Mouse (Mus musculus): ENCODE data around the gene Lgmn. TPM values are rescaled to one million over a fixed set of nuclear protein-coding genes. Genes with fewer than 3 reads are reported as not detected.

Lgmn gene
- polyA plus RNA-seq, 1 experiment from 2014 or later, result 84.4 TPM

- no peak overlapping the region for H3K4me3 ChIP-seq
- no peak overlapping the region for H3K27ac ChIP-seq
- DNase-seq (ENCODE audit: low spot score), result no peak
- WGBS, result 90% methylated on average over 6 of the region's 6 CpGs
- peaks cover 6% of the 10 kb centered on the region; the same call in 1 of the 2 replicates for H3K36me3 ChIP-seq
- no peaks in the 10 kb centered on the region for H3K27me3 ChIP-seq (ENCODE audit: insufficient read depth, poor library complexity, severe bottlenecking)
- peaks cover 15% of the 10 kb centered on the region for H3K4me1 ChIP-seq
- H3K9me3 ChIP-seq, result no peaks in the 10 kb centered on the region
These were observed 91.2 kb downstream of the Lgmn start for GRCm38 (mm10) chr12:102348447-102348846.

- Histone ChIP-seq H3K36me3 (no peaks in the 10 kb centered on the region; the same call in 1 of the 2 replicates), H3K4me1 (peaks cover 35% of the 10 kb centered on the region), H3K9me3 (no peaks in the 10 kb centered on the region), H3K27ac (no peak overlapping the region), H3K4me3 (no peak overlapping the region), H3K27me3 (ENCODE audit: insufficient read depth, poor library complexity, severe bottlenecking) (no peaks in the 10 kb centered on the region)
- DNase-seq (ENCODE audit: low spot score), result no peak
- WGBS, result 20% methylated on average over 1 of the region's 1 CpGs
These were observed 93.1 kb downstream of the Lgmn start for GRCm38 (mm10) chr12:102346507-102346906.

GRCm38 (mm10) chr12:102345031-102345815 lies 94.4 kb downstream of the Lgmn start:
- Histone ChIP-seq H3K9me3 (no peaks in the 10 kb centered on the region), H3K36me3 (no peaks in the 10 kb centered on the region), H3K4me3 (no peak overlapping the region), H3K27me3 (ENCODE audit: insufficient read depth, poor library complexity, severe bottlenecking) (no peaks in the 10 kb centered on the region), H3K27ac (peak overlapping the region; percentile 29; the same call in 1 of the 2 replicates), H3K4me1 (peaks cover 40% of the 10 kb centered on the region)
- no peak for DNase-seq (ENCODE audit: low spot score)
- WGBS, result 57% methylated on average over 14 of the region's 14 CpGs

Other genes starting within 250 kb of the Lgmn start
- 8.9 and 9.0 TPM in 2 replicates for gene Rin3, start 156.8 kb downstream of the Lgmn start, polyA plus RNA-seq (2016; fragmentation: Nextera tagmentation; extraction: Ambion mirVana)
- gene Golga5, start 29.3 kb upstream of the Lgmn start, polyA plus RNA-seq (2016; fragmentation: Nextera tagmentation; extraction: Ambion mirVana), result 25.7 and 26.1 TPM in 2 replicates
- 0.15 and 0.44 TPM in 2 replicates for gene Chga, start 115.2 kb upstream of the Lgmn start, polyA plus RNA-seq (2016; fragmentation: Nextera tagmentation; extraction: Ambion mirVana)